Mouse (Mus musculus): ENCODE measurements around the gene Gls2. TPM values are rescaled to one million over a fixed set of nuclear protein-coding genes. Genes with fewer than 3 reads are reported as not detected.

The Gls2 gene
- polyA plus RNA-seq, 1 experiment from 2014 or later: 1.3 TPM

Other genes starting within 250 kb of the Gls2 start
- gene Hsd17b6, start 186.8 kb upstream of the Gls2 start, polyA plus RNA-seq (2014; fragmentation: Nextera tagmentation; extraction: Ambion mirVana): not detected in 2 replicates
- gene Prim1, start 179.3 kb upstream of the Gls2 start, polyA plus RNA-seq (2014; fragmentation: Nextera tagmentation; extraction: Ambion mirVana): 56.0 and 61.4 TPM in 2 replicates
- 678 and 713 TPM in 2 replicates for gene Naca, start 158.9 kb upstream of the Gls2 start, polyA plus RNA-seq (2014; fragmentation: Nextera tagmentation; extraction: Ambion mirVana)
- gene Ptges3, start 135.5 kb upstream of the Gls2 start, polyA plus RNA-seq (2014; fragmentation: Nextera tagmentation; extraction: Ambion mirVana): 354 and 377 TPM in 2 replicates
- 4,523 and 4,948 TPM in 2 replicates for gene Atp5b, start 111.2 kb upstream of the Gls2 start, polyA plus RNA-seq (2014; fragmentation: Nextera tagmentation; extraction: Ambion mirVana)
- 10.9 and 21.7 TPM in 2 replicates for gene Baz2a, start 102.9 kb upstream of the Gls2 start, polyA plus RNA-seq (2014; fragmentation: Nextera tagmentation; extraction: Ambion mirVana)
- gene Rbms2, start 14.2 kb upstream of the Gls2 start, polyA plus RNA-seq (2014; fragmentation: Nextera tagmentation; extraction: Ambion mirVana): 36.1 and 38.5 TPM in 2 replicates
- gene Spryd4, start 17.4 kb downstream of the Gls2 start, polyA plus RNA-seq (2014; fragmentation: Nextera tagmentation; extraction: Ambion mirVana): 40.4 and 41.4 TPM in 2 replicates
- not detected in 2 replicates for gene Mip, start 31.4 kb downstream of the Gls2 start, polyA plus RNA-seq (2014; fragmentation: Nextera tagmentation; extraction: Ambion mirVana)
- 33.1 and 34.2 TPM in 2 replicates for gene Timeless, start 37.6 kb downstream of the Gls2 start, polyA plus RNA-seq (2014; fragmentation: Nextera tagmentation; extraction: Ambion mirVana)
- 0.24 TPM in 1 of 2 replicates, not detected in the other for gene Apon, start 59.6 kb downstream of the Gls2 start, polyA plus RNA-seq (2014; fragmentation: Nextera tagmentation; extraction: Ambion mirVana)
- 0.49 TPM in 1 of 2 replicates, not detected in the other for gene Apof, start 74.2 kb downstream of the Gls2 start, polyA plus RNA-seq (2014; fragmentation: Nextera tagmentation; extraction: Ambion mirVana)
- gene Stat2, start 76.1 kb downstream of the Gls2 start, polyA plus RNA-seq (2014; fragmentation: Nextera tagmentation; extraction: Ambion mirVana): 8.6 and 11.0 TPM in 2 replicates
- 0.86 and 0.89 TPM in 2 replicates for gene Il23a, start 104.3 kb downstream of the Gls2 start, polyA plus RNA-seq (2014; fragmentation: Nextera tagmentation; extraction: Ambion mirVana)
- 25.9 and 27.7 TPM in 2 replicates for gene Pan2, start 108.9 kb downstream of the Gls2 start, polyA plus RNA-seq (2014; fragmentation: Nextera tagmentation; extraction: Ambion mirVana)
- gene Cnpy2, start 128.0 kb downstream of the Gls2 start, polyA plus RNA-seq (2014; fragmentation: Nextera tagmentation; extraction: Ambion mirVana): 206 and 224 TPM in 2 replicates
- 424 and 466 TPM in 2 replicates for gene Cs, start 143.3 kb downstream of the Gls2 start, polyA plus RNA-seq (2014; fragmentation: Nextera tagmentation; extraction: Ambion mirVana)
- gene Coq10a, start 174.5 kb downstream of the Gls2 start, polyA plus RNA-seq (2014; fragmentation: Nextera tagmentation; extraction: Ambion mirVana): 12.6 and 14.0 TPM in 2 replicates
- 9.3 and 11.7 TPM in 2 replicates for gene Ankrd52, start 182.7 kb downstream of the Gls2 start, polyA plus RNA-seq (2014; fragmentation: Nextera tagmentation; extraction: Ambion mirVana)
- 0.52 TPM in 1 of 2 replicates, not detected in the other for gene Slc39a5, start 206.8 kb downstream of the Gls2 start, polyA plus RNA-seq (2014; fragmentation: Nextera tagmentation; extraction: Ambion mirVana)
- 61.6 and 70.8 TPM in 2 replicates for gene Nabp2, start 217.0 kb downstream of the Gls2 start, polyA plus RNA-seq (2014; fragmentation: Nextera tagmentation; extraction: Ambion mirVana)
- gene Rnf41, start 217.2 kb downstream of the Gls2 start, polyA plus RNA-seq (2014; fragmentation: Nextera tagmentation; extraction: Ambion mirVana): 24.5 and 24.8 TPM in 2 replicates